Mouse (Mus musculus): ENCODE data around the gene Cbr4. TPM values are rescaled to one million over a fixed set of nuclear protein-coding genes. Genes with fewer than 3 reads are reported as not detected.
A peak's percentile ranks its signal among the peaks of the same experiment; 100 is the strongest.

The Cbr4 gene
- polyA plus RNA-seq (2015; fragmentation: Nextera tagmentation; extraction: Ambion mirVana) = 16.1 and 18.6 TPM in 2 replicates

- WGBS = 2% methylated on average over 29 of the region's 29 CpGs
- Histone ChIP-seq H3K27ac (peak within 1 kb of the TSS; percentile 97), H3K9me3 (no peaks in the 10 kb centered on the region), H3K4me2 (peak within 1 kb of the TSS; percentile 83), H3K27me3 (replicated peaks) (no peaks in the 10 kb centered on the region), H3K36me3 (replicated peaks) (no peaks in the 10 kb centered on the region), H3K9ac (peak within 1 kb of the TSS; percentile 92), H3K4me1 (peaks cover 8% of the 10 kb centered on the region), H3K4me3 (peak within 1 kb of the TSS; percentile 89)
- ATAC-seq (replicated peaks) = peak; percentile 97
Measured at GRCm38 (mm10) chr8:61487597-61488156, at the start of gene Cbr4. Gene Cbr4, plus strand, starts transcription at chr8:61487734.

GRCm38 (mm10) chr8:61442988-61443387, 44.5 kb upstream of the Cbr4 start:
- no peak overlapping the region for H3K9ac ChIP-seq
- H3K9me3 ChIP-seq = no peaks in the 10 kb centered on the region
- H3K4me1 ChIP-seq = peaks cover 17% of the 10 kb centered on the region; the same call in 1 of the 2 replicates
- no peak overlapping the region for H3K4me3 ChIP-seq
- WGBS = 67% methylated on average over 3 of the region's 3 CpGs
- no peak overlapping the region for H3K4me2 ChIP-seq
- no peak for ATAC-seq (replicated peaks)
- no peaks in the 10 kb centered on the region for H3K27me3 ChIP-seq (replicated peaks)
- no peak overlapping the region for H3K27ac ChIP-seq
- no peaks in the 10 kb centered on the region for H3K36me3 ChIP-seq (replicated peaks)

- Histone ChIP-seq H3K27me3 (replicated peaks) (no peaks in the 10 kb centered on the region), H3K4me1 (peaks cover 17% of the 10 kb centered on the region; the same call in 1 of the 2 replicates), H3K9me3 (no peaks in the 10 kb centered on the region), H3K4me3 (no peak overlapping the region), H3K36me3 (replicated peaks) (no peaks in the 10 kb centered on the region), H3K4me2 (no peak overlapping the region), H3K27ac (0 out of 2 replicates have a peak overlapping the region, but pooled peaks have one; percentile 38), H3K9ac (no peak overlapping the region)
- ATAC-seq (replicated peaks) = no peak
- 30% methylated on average over 3 of the region's 3 CpGs for WGBS
Measured at GRCm38 (mm10) chr8:61444358-61444757, 43.2 kb upstream of the Cbr4 start.

GRCm38 (mm10) chr8:61446329-61446728, 41.2 kb upstream of the Cbr4 start:
- WGBS = 14% methylated on average over 15 of the region's 15 CpGs
- peak; percentile 77 for ATAC-seq (replicated peaks)
- H3K27ac ChIP-seq = peak overlapping the region; percentile 72
- peak overlapping the region; percentile 35 for H3K4me2 ChIP-seq
- peaks cover 17% of the 10 kb centered on the region; the same call in 1 of the 2 replicates for H3K4me1 ChIP-seq
- no peak overlapping the region for H3K9ac ChIP-seq
- H3K27me3 ChIP-seq (replicated peaks) = no peaks in the 10 kb centered on the region
- H3K9me3 ChIP-seq = no peaks in the 10 kb centered on the region
- no peaks in the 10 kb centered on the region for H3K36me3 ChIP-seq (replicated peaks)
- H3K4me3 ChIP-seq = peak overlapping the region; percentile 7; the same call in 1 of the 2 replicates

GRCm38 (mm10) chr8:61448100-61448499, 39.4 kb upstream of the Cbr4 start:
- Histone ChIP-seq H3K36me3 (replicated peaks) (no peaks in the 10 kb centered on the region), H3K4me2 (no peak overlapping the region), H3K4me1 (peaks cover 17% of the 10 kb centered on the region; the same call in 1 of the 2 replicates), H3K9me3 (no peaks in the 10 kb centered on the region), H3K27me3 (replicated peaks) (no peaks in the 10 kb centered on the region), H3K9ac (no peak overlapping the region), H3K4me3 (no peak overlapping the region), H3K27ac (no peak overlapping the region)
- no peak for ATAC-seq (replicated peaks)
- WGBS = 72% methylated on average over 2 of the region's 2 CpGs

- Histone ChIP-seq H3K9me3 (no peaks in the 10 kb centered on the region), H3K27me3 (replicated peaks) (no peaks in the 10 kb centered on the region), H3K4me3 (no peak overlapping the region), H3K9ac (no peak overlapping the region), H3K27ac (no peak overlapping the region), H3K36me3 (replicated peaks) (no peaks in the 10 kb centered on the region), H3K4me2 (no peak overlapping the region), H3K4me1 (peaks cover 17% of the 10 kb centered on the region; the same call in 1 of the 2 replicates)
- no peak for ATAC-seq (replicated peaks)
- 74% methylated on average over 5 of the region's 5 CpGs for whole genome bisulfite sequencing
Measured at GRCm38 (mm10) chr8:61448881-61449280, 38.7 kb upstream of the Cbr4 start.

- Histone ChIP-seq H3K36me3 (replicated peaks) (no peaks in the 10 kb centered on the region), H3K27me3 (replicated peaks) (no peaks in the 10 kb centered on the region), H3K27ac (no peak overlapping the region), H3K4me3 (no peak overlapping the region), H3K9me3 (no peaks in the 10 kb centered on the region), H3K4me1 (peaks cover 8% of the 10 kb centered on the region; the same call in 1 of the 2 replicates), H3K9ac (no peak overlapping the region), H3K4me2 (no peak overlapping the region)
- no peak for ATAC-seq (replicated peaks)
- 89% methylated on average over 9 of the region's 9 CpGs for WGBS
Measured at GRCm38 (mm10) chr8:61450916-61451575, 36.5 kb upstream of the Cbr4 start.

GRCm38 (mm10) chr8:61451721-61452337, 35.7 kb upstream of the Cbr4 start:
- no peak for ATAC-seq (replicated peaks)
- WGBS = 79% methylated on average over 8 of the region's 8 CpGs
- Histone ChIP-seq H3K36me3 (replicated peaks) (no peaks in the 10 kb centered on the region), H3K27me3 (replicated peaks) (no peaks in the 10 kb centered on the region), H3K4me1 (0 out of 2 replicates have a peak, but pooled peaks cover under 1% of the 10 kb centered on the region), H3K9me3 (no peaks in the 10 kb centered on the region), H3K27ac (no peak overlapping the region), H3K4me2 (no peak overlapping the region), H3K9ac (no peak overlapping the region), H3K4me3 (no peak overlapping the region)

- Histone ChIP-seq H3K4me3 (no peak overlapping the region), H3K36me3 (replicated peaks) (no peaks in the 10 kb centered on the region), H3K27me3 (replicated peaks) (no peaks in the 10 kb centered on the region), H3K27ac (no peak overlapping the region), H3K9ac (no peak overlapping the region), H3K9me3 (no peaks in the 10 kb centered on the region), H3K4me1 (no peaks in the 10 kb centered on the region), H3K4me2 (no peak overlapping the region)
- ATAC-seq (replicated peaks) = no peak
- 86% methylated on average over 7 of the region's 7 CpGs for WGBS
Measured at GRCm38 (mm10) chr8:61459763-61460162, 27.8 kb upstream of the Cbr4 start.

- no peak overlapping the region for H3K4me3 ChIP-seq
- H3K36me3 ChIP-seq (replicated peaks) = no peaks in the 10 kb centered on the region
- H3K27me3 ChIP-seq (replicated peaks) = no peaks in the 10 kb centered on the region
- WGBS = 80% methylated on average over 5 of the region's 5 CpGs
- no peak overlapping the region for H3K4me2 ChIP-seq
- no peak overlapping the region for H3K27ac ChIP-seq
- no peak overlapping the region for H3K9ac ChIP-seq
- no peak for ATAC-seq (replicated peaks)
- no peaks in the 10 kb centered on the region for H3K9me3 ChIP-seq
- H3K4me1 ChIP-seq = peaks cover 5% of the 10 kb centered on the region; the same call in 1 of the 2 replicates
Measured at GRCm38 (mm10) chr8:61462221-61462620, 25.3 kb upstream of the Cbr4 start.

GRCm38 (mm10) chr8:61464393-61464792, 23.1 kb upstream of the Cbr4 start:
- Histone ChIP-seq H3K27ac (no peak overlapping the region), H3K27me3 (replicated peaks) (no peaks in the 10 kb centered on the region), H3K9me3 (no peaks in the 10 kb centered on the region), H3K4me1 (peaks cover 13% of the 10 kb centered on the region), H3K9ac (no peak overlapping the region), H3K4me2 (no peak overlapping the region), H3K4me3 (no peak overlapping the region), H3K36me3 (replicated peaks) (no peaks in the 10 kb centered on the region)
- ATAC-seq (replicated peaks) = no peak
- WGBS = 77% methylated on average over 2 of the region's 2 CpGs

- peak; percentile 76 for ATAC-seq (replicated peaks)
- peaks cover 13% of the 10 kb centered on the region for H3K4me1 ChIP-seq
- no peaks in the 10 kb centered on the region for H3K9me3 ChIP-seq
- no peaks in the 10 kb centered on the region for H3K27me3 ChIP-seq (replicated peaks)
- WGBS = 62% methylated on average over 15 of the region's 15 CpGs
- H3K4me2 ChIP-seq = peak overlapping the region; percentile 6; the same call in 1 of the 2 replicates
- H3K36me3 ChIP-seq (replicated peaks) = no peaks in the 10 kb centered on the region
- H3K9ac ChIP-seq = no peak overlapping the region
- H3K27ac ChIP-seq = no peak overlapping the region
- no peak overlapping the region for H3K4me3 ChIP-seq
Measured at GRCm38 (mm10) chr8:61466696-61467552, 20.6 kb upstream of the Cbr4 start.

Measured in midbrain, embryonic 15.5 days (tissue).